Mouse (Mus musculus) embryonic facial prominence, embryonic 14.5 days (tissue): ENCODE measurements around the gene Fsd1. TPM values are rescaled to one million over a fixed set of nuclear protein-coding genes. Genes with fewer than 3 reads are reported as not detected.

ENCODE experiments used
- ATAC-seq: fragments of 200-750 bp; cut with Nextera tagmentation; 2 replicates; pipeline ENCODE4 v1.8.0; 2017; ENCODE audit warnings: low read depth, moderate number of reproducible peaks, moderate TSS enrichment
- DNase-seq: peaks from one replicate; pipeline ENCODE4 v3.0.0-alpha.2; 2015; ENCODE audit warnings: low spot score
- H3K27ac ChIP-seq: fragments of 300-500 bp; sonication (generic); replicated peaks from 2 replicates; pipeline ENCODE4 v1.5.1; 2014; ENCODE audit warnings: low read depth, mild to moderate bottlenecking, low read length, moderate library complexity
- H3K27me3 ChIP-seq: fragments of 300-500 bp; sonication (generic); replicated peaks from 2 replicates; pipeline ENCODE4 v1.6.1; 2014; ENCODE audit warnings: low read length; ENCODE audit not compliant: control insufficient read depth, insufficient read depth
- H3K36me3 ChIP-seq: fragments of 300-500 bp; sonication (generic); 2 replicates; pipeline ENCODE4 v1.6.1; 2014; ENCODE audit warnings: low read length, mixed read lengths; ENCODE audit not compliant: control insufficient read depth, insufficient read depth
- H3K4me1 ChIP-seq: fragments of 300-500 bp; sonication (generic); 2 replicates; pipeline ENCODE4 v1.6.1; 2014; ENCODE audit warnings: antibody characterized with exemption, low read length; ENCODE audit not compliant: control insufficient read depth, insufficient read depth
- H3K4me2 ChIP-seq: fragments of 300-500 bp; sonication (generic); 2 replicates; pipeline ENCODE4 v1.6.1; 2014; ENCODE audit warnings: low read depth, mild to moderate bottlenecking, low read length, moderate library complexity, mixed read lengths
- H3K4me3 ChIP-seq: fragments of 300-500 bp; sonication (generic); 2 replicates; pipeline ENCODE4 v1.5.1; 2014; ENCODE audit warnings: low read depth, mild to moderate bottlenecking, low read length
- H3K9ac ChIP-seq: fragments of 300-500 bp; sonication (generic); 2 replicates; pipeline ENCODE4 v1.6.1; 2014; ENCODE audit warnings: low read depth, mild to moderate bottlenecking, low read length, moderate library complexity, mixed read lengths
- H3K9me3 ChIP-seq: fragments of 300-500 bp; sonication (generic); 2 replicates; pipeline ENCODE4 v1.6.1; 2016; ENCODE audit warnings: low read length; ENCODE audit not compliant: control insufficient read depth
- WGBS: fragments of 180-500 bp; shearing (Covaris S2); extraction: QIAGEN DNeasy Blood & Tissue Kit; methylation state at CpG from one replicate; pipeline ENCODE4 v1.1.7; 2014; 5-methylcytosine and 5-hydroxymethylcytosine counted together
- polyA plus RNA-seq: library from polyadenylated mRNA; unstranded; fragments of >200 nt; fragmentation: Nextera tagmentation; extraction: Ambion mirVana; gene quantifications from 2 replicates; pipeline ENCODE4 v1.2.1, GENCODE M21; 2014

Fsd1 gene
- polyA plus RNA-seq, 1 experiment from 2014 or later: 13.0 TPM

GRCm38 (mm10) chr17:55958918-55959728 lies 27.2 kb upstream of the Fsd1 start, which contains the start of gene Yju2:
Gene Yju2, plus strand, starts transcription at chr17:55959099.
- H3K4me1 ChIP-seq: peaks cover 16% of the 10 kb centered on the region
- H3K4me3 ChIP-seq: peak within 1 kb of the TSS; percentile 59
- H3K4me2 ChIP-seq: peak within 1 kb of the TSS; percentile 74
- H3K27ac ChIP-seq: peak within 1 kb of the TSS; percentile 96
- no peaks in the 10 kb centered on the region for H3K9me3 ChIP-seq
- H3K9ac ChIP-seq: peak within 1 kb of the TSS; percentile 71
- DNase-seq (peak; percentile 98), ATAC-seq (peak; percentile 95)
- WGBS: under 1% methylated on average over 45 of the region's 46 CpGs
- H3K27me3 ChIP-seq: no peaks in the 10 kb centered on the region
- H3K36me3 ChIP-seq: peaks cover 19% of the 10 kb centered on the region; the same call in 1 of the 2 replicates

DNA sequence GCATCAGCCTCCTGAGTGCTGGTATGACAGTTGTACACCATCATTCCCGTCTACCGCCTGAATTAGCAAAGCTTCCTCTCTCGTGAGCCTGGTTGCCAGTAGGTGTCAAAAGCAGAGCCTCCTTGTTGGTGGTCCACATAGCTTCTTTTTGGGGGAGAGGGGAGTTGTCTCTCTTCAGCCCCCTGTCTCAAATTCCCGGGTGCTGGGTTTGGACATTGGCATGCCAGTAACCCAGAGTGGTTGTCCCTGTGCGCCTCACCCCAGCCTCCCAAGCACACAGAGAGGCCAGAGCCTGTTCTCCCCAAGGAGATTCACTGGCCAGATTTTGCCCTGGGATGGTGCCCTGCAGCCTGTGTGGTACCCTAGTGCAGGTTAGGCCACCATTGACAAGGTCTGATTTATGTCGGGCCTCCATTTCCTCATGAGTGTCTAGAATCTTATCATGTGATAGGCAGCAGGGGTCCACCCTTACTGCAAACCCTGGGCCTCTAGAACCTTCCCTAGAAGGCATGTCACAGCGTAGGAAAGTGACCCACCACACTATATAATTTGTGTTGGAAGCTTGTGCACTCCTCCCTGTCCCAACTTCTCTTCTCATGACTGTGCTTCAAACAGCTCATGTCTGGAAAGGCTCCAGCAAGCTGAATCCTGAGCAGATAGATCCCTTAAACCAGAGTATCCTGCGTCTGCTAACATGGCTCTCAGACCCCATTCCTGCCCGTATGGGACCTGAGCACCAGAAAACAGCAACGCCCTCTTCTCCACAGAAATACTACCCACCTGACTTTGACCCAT lies 26.2 kb upstream of the Fsd1 start:
- Histone ChIP-seq H3K4me3 (peak overlapping the region; percentile 59), H3K9me3 (no peaks in the 10 kb centered on the region), H3K27me3 (no peaks in the 10 kb centered on the region), H3K36me3 (peaks cover 29% of the 10 kb centered on the region), H3K4me2 (peak overlapping the region; percentile 74), H3K27ac (peak overlapping the region; percentile 96), H3K9ac (peak overlapping the region; percentile 71), H3K4me1 (peaks cover 16% of the 10 kb centered on the region)
- ATAC-seq (no peak), DNase-seq (no peak)
- 75% methylated on average over 10 of the region's 10 CpGs for WGBS

DNA sequence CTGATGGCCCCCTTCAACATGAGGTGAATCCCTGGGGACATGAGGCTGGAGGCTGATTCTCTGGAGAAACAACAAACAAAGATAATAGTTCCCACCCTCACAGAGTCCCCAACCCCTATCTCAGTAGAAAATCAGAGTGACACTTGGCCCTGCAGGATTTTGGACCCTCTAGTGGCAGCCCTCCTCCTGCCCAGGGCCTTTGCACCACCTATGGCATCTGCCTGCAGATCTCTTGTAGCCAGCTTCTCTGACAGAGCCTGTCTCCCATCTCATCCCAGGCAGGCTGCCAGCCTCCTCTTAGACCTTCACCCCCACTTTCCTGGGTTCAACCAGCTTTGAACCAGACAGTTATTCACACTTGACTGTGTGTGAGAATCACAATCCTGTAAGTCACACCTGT lies 25.5 kb upstream of the Fsd1 start:
- Histone ChIP-seq H3K4me1 (peaks cover 16% of the 10 kb centered on the region), H3K9me3 (no peaks in the 10 kb centered on the region), H3K4me3 (no peak overlapping the region), H3K36me3 (peaks cover 35% of the 10 kb centered on the region), H3K27ac (no peak overlapping the region), H3K27me3 (no peaks in the 10 kb centered on the region), H3K9ac (no peak overlapping the region), H3K4me2 (no peak overlapping the region)
- DNase-seq (no peak), ATAC-seq (no peak)

GRCm38 (mm10) chr17:55961631-55962030 lies 24.7 kb upstream of the Fsd1 start:
- WGBS: 94% methylated on average over 7 of the region's 7 CpGs
- DNase-seq (no peak), ATAC-seq (no peak)
- no peak overlapping the region for H3K4me2 ChIP-seq
- peaks cover 11% of the 10 kb centered on the region; the same call in 1 of the 2 replicates for H3K4me1 ChIP-seq
- H3K36me3 ChIP-seq: peaks cover 43% of the 10 kb centered on the region
- no peaks in the 10 kb centered on the region for H3K27me3 ChIP-seq
- no peak overlapping the region for H3K4me3 ChIP-seq
- no peak overlapping the region for H3K27ac ChIP-seq
- H3K9ac ChIP-seq: no peak overlapping the region
- no peaks in the 10 kb centered on the region for H3K9me3 ChIP-seq

DNA sequence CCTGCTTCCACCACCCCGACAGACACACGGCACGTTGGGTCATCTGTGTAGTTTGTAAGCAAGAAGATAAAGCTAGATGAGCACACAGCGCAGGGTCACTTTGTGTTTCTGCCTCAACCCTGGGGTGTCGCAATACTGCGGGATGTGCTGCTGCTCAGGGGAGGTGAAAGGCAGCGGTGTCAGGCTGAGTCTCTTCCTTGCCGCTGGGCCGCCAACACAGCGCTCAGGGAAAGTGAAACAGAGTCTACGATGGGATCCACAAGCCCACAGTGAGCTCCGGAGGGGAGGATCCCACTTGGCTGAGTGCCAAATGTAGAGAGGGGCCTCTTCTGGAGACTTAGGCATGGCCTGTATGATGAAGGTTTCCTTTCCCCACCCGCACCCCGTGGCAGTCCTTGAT lies 23.1 kb upstream of the Fsd1 start:
- no peaks in the 10 kb centered on the region for H3K27me3 ChIP-seq
- H3K9me3 ChIP-seq: no peaks in the 10 kb centered on the region
- H3K27ac ChIP-seq: no peak overlapping the region
- peaks cover 10% of the 10 kb centered on the region; the same call in 1 of the 2 replicates for H3K4me1 ChIP-seq
- H3K4me3 ChIP-seq: no peak overlapping the region
- no peak overlapping the region for H3K9ac ChIP-seq
- H3K4me2 ChIP-seq: no peak overlapping the region
- WGBS: 61% methylated on average over 14 of the region's 14 CpGs
- DNase-seq (peak; percentile 50), ATAC-seq (no peak)
- H3K36me3 ChIP-seq: peaks cover 58% of the 10 kb centered on the region

DNA sequence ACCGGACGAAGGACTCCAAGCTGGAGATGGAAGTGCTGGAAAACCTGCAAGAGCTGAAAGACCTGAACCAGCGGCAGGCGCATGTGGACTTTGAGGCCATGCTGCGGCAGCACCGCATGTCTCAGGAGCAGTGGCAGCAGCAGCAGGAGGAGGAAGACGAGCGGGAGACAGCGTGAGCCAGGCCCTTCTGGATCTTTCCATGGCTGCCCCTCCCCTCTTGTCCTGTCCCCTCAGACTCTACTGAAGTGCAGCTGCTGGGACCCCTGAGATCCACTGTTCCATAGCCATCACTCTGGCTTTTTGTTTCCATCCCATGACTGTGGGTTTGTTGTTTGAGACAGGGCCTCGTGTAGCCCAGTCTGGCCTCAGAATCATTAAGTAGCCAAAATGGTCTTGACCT lies 21.8 kb upstream of the Fsd1 start:
- Histone ChIP-seq H3K27me3 (no peaks in the 10 kb centered on the region), H3K36me3 (peaks cover 59% of the 10 kb centered on the region), H3K9me3 (no peaks in the 10 kb centered on the region), H3K4me3 (no peak overlapping the region), H3K9ac (no peak overlapping the region), H3K4me2 (no peak overlapping the region), H3K4me1 (peaks cover 7% of the 10 kb centered on the region; the same call in 1 of the 2 replicates), H3K27ac (no peak overlapping the region)
- no peak for DNase-seq
- 95% methylated on average over 10 of the region's 10 CpGs for WGBS
- no peak for ATAC-seq

DNA sequence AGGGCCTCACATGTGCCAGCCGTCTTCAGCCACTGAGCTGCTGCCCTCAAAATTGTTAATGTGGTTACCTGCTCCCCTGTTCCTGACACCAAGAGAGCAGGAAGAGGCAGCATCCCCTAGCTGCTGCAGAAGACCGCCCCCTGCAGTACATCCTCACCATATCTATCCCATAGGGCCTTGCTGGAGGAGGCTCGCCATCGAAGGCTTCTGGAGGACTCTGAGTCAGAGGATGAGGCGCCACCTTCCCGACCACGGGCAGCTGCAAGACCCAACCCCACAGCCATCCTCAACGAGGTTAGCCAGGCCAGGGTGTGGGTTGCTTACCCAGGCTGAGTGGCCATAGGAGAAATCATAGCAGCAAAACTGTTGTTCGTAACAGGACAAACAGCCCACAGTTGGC lies 21.3 kb upstream of the Fsd1 start:
- H3K36me3 ChIP-seq: peaks cover 59% of the 10 kb centered on the region
- 84% methylated on average over 9 of the region's 9 CpGs for WGBS

GRCm38 (mm10) chr17:55967186-55967585 lies 19.1 kb upstream of the Fsd1 start:
- no peak overlapping the region for H3K9ac ChIP-seq
- H3K4me1 ChIP-seq: peaks cover 12% of the 10 kb centered on the region
- H3K4me3 ChIP-seq: no peak overlapping the region
- WGBS: 87% methylated on average over 4 of the region's 4 CpGs
- ATAC-seq (no peak), DNase-seq (no peak)
- H3K36me3 ChIP-seq: peaks cover 45% of the 10 kb centered on the region
- no peaks in the 10 kb centered on the region for H3K9me3 ChIP-seq
- peaks cover 10% of the 10 kb centered on the region; the same call in 1 of the 2 replicates for H3K27me3 ChIP-seq
- H3K27ac ChIP-seq: no peak overlapping the region
- no peak overlapping the region for H3K4me2 ChIP-seq

More for the DNA sequence above, 21.3 kb upstream of the Fsd1 start:
- no peak for ATAC-seq
- H3K4me3 ChIP-seq: no peak overlapping the region
- no peaks in the 10 kb centered on the region for H3K9me3 ChIP-seq
- H3K27me3 ChIP-seq: no peaks in the 10 kb centered on the region
- H3K4me2 ChIP-seq: no peak overlapping the region
- H3K4me1 ChIP-seq: peaks cover 6% of the 10 kb centered on the region
- no peak overlapping the region for H3K9ac ChIP-seq
- no peak overlapping the region for H3K27ac ChIP-seq
- DNase-seq: no peak
